Mouse (Mus musculus): ENCODE results near the gene Stx1a.
"Not testable (repeated sequence)": the region's sequence is repeated elsewhere in the genome, so short reads cannot be mapped to it uniquely, and the experiment has no call there.

Stx1a gene

DNA sequence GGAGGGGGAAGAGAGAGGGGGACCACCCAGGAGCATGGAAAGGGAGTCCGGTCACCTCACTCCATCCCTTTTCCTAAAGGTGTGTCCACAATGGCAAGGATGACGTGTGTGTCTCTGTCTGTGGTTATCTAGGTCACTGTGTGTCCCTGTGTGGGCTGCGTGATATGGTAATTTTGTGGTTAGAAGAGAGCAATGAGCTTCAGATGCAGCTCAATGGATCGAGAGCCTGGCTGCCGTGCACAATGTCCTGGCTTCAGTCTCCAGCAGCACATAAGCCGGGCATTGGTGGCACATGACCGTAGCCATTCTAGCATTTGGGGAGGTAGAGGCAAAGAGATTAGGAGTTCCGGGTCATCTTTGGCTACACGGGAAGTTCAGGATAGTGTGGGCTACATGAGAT, 16.3 kb downstream of the Stx1a start:
- no peak for DNase-seq (ENCODE audit: low read depth, low spot score)

DNA sequence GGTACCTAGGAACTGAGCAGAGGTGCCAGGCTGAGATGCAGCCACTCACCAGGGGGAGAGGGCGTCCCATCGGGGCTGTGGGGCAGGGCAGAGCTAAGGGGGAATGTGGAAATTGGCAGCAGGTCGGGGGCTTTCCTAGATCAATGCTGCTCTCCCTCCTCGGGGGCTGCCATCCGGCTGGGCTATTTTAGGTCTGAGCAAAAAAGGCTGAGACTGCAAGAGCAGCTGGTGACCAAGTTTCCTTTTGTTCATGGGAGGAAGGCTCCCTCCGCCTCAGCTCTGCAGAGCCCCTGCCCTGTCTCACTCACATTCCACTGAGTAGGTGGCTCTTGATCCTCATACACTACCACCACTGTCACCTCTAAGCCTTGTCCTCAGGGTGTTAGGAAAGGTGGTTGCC, 16.8 kb downstream of the Stx1a start:
- no peak for DNase-seq (ENCODE audit: low read depth, low spot score)

DNA sequence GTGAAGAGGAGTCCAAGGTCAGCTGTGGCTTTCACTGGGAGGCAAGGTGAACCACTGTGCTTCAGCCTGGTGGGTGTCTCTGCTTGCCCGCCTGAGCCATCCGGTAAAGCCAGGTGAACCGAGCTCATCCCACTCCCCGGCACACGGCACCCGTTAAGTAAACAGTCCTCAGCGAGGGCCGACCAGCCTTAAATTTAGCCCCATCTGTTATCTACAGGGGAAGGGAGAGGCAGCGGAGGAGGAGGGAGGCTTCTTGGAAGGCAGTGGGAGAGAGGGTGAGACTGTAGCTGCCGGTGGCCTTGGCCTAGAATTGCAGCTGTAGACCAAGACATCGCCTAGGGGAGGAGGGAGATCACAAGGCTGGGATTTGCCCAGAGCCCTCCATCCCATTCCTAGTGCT, 17.5 kb downstream of the Stx1a start:
- no peak for DNase-seq (ENCODE audit: low read depth, low spot score)

DNA sequence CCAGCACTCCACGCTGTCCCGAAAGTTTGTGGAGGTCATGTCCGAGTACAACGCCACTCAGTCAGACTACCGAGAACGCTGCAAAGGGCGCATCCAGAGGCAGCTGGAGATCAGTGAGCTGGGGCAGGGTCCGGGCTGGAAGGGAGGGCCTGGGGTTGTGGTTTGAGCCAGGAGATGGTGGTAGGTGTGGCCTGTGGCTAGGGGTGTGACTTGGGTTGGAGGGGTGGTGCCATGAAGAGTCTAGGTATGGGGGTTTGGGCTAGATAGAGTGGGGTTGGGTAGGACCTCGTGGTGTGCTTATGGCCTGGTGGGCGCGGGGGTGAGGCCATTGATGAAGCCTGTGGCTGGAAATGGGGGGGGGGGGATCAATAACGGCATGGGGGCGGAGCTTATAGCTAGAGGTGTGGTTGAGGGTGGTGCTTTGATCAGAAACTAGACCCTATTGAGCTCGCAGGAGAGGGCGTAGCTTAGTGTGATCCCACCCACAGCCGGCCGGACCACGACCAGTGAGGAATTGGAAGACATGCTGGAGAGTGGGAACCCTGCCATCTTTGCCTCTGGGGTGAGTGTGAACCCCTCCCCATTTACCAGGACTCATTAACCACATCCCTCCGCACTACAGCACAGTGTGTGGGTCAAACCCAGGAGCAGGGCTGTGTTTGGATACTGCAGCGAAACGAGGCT, 19.0 kb downstream of the Stx1a start:
- DNase-seq (ENCODE audit: low read depth, low spot score): no peak

DNA sequence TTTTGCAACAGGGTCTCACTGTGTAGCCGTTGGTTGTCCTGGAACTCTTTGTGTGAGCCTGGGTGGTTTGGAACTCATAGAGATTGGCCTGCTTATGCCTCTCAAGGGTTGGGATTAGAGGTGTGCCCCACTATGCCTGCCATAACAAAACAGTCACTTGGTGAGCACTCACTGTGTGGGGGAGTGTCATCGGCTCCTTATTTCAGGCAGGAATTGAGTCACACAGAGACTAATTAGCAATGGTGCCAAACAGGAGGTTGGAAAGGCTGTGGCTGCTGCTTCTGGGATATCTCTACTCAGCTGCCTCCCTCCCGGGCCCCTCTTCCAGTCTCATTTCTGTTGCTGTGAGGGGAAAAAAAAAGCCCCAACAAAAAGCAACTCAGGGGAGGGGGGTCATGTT, 21.3 kb downstream of the Stx1a start:
- no peak for DNase-seq (ENCODE audit: low read depth, low spot score)

DNA sequence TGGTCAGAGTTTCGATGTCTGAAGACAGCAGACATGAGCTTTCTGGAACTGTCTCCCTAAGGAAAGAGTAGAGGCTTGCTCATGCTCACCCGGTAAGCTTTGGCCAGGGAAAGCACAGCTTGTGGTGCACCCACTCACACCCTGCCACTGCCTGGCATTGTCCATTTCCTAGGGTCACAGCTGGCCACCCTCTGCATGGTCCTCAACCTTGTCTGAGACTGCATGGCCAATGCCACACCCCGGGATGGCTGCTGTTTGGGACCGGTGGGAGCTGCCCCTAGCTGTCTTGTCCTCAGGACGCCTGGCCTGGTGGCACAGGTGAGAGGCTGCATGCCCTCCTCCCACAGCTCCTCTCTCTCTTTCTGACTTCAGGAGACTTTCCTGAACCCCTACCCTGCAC, 25.3 kb downstream of the Stx1a start:
- DNase-seq (ENCODE audit: low read depth, low spot score): no peak

DNA sequence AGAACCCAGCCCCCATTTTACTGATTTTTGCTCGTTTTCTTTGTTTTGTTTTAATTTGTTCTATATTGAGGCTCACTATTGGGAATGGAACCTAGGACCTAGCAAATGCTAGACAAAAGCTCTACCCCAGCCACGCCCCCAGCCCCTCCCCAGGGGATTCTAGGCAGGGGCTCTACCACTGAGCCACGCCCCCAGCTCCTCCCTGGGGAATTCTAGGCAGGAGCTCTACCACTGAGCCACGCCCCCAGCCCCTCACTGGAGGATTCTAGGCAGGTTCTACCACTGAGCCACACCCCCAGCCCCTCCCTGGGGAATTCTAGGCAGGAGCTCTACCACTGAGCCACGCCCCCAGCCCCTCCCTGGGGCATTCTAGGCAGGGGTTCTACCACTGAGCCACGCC, 26.0 kb downstream of the Stx1a start:
- DNase-seq (ENCODE audit: low read depth, low spot score): not testable (repeated sequence)

DNA sequence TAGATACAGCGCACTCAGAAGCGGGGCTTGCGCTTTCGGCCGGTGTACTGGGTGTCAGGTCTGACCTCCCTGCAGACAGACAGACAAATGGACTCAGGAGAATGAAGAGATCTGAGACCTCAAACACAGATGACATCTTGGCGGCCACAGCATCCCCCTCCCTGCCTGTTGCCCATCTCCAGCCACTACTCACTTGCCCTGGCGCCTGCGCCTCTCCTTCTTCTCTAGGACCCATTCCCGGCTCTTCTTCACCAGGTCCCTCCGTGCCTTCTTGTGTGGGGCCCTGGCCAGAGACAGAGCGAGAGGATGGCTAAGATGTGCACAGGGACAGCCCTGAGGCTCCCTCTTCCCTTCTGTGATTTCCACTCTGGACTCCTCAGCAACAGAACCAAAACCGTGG, 30.1 kb downstream of the Stx1a start:
- DNase-seq (ENCODE audit: low read depth, low spot score): no peak

DNA sequence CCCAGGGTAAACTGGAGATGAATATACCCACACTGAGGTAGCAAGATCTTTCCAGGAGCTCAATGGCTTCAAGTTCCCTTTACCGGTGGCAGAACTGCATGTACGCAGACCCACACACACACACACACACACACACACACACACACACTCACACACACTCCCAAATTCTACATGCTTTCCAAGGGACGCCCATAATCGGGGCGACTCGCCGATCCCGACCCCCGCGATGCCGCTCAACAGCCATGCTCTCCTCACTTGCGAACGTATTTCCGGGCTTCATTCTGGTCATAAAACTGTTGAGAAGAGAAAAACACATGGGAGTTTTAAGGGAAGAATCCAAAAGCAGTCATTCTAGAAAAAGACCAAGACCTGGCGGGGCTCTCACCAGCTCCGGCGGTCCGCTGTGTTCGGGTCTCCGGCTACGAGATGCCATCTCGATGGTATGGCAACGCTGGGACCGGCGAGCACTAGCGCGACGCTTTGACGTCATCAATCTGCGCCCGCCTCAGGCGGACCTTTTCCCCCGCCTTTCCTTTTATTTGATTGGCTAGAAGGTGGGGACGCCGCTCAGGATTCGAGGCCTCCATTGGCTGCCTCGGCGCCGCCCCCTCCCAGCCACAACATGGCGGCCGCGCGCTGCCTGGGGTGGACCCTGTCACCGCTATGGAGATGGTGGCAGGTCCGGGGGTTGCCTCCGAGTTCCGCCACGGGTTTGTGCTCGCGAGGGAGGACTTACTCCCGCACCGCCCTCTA, 40.5 kb downstream of the Stx1a start, which contains the start of gene Dnajc30:
Gene Dnajc30 (plus strand): TSS at position 574 of the 753 bp plus-strand sequence.
- DNase-seq (ENCODE audit: low read depth, low spot score): peak; percentile 95

DNA sequence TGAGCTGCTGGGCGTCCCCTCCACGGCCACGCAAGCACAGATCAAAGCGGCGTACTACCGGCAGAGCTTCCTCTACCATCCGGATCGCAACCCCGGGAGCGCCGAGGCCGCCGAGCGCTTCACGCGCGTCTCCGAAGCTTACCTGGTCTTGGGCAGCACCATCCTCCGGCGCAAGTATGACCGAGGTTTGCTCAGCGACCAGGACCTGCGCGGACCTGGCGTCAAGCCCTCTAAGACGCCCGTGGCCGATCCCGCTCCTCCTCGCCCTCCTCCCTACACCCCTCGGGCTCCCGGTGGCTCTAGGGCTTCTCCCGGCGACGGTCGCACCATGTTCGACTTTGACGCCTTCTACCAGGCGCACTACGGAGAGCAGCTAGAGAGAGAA, 41.1 kb downstream of the Stx1a start:
- no peak for DNase-seq (ENCODE audit: low read depth, low spot score)

DNA sequence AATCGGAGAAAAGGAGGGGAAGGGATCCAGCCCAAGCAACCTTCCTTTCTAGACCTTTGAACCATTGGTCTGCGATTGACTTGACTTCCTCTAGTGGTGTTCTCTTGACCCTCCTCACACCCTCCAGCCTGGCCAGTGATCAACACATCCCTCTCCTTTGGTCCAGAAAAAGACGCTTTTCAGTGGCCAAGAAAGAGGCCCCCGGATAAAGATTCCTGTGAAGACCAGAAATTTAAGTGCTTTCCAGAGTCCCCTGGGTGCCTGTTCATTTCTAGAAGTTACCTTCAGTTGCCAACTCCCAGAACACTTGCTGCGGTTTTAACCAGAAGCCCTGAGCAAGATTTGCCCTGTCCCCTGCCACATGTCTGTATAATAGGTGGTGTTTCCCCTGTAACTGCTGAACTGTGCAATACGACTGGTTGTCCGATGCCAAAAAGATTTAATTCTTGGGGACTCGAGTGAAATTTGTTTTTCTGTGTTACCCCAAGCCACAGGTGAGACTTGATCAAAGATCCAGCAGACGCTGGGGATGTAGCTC, 41.7 kb downstream of the Stx1a start, which contains the start of gene Bud23:
Gene Bud23 (minus strand): TSS at position 51 of the 538 bp plus-strand sequence.
- not testable (repeated sequence) for DNase-seq (ENCODE audit: low read depth, low spot score)

DNA sequence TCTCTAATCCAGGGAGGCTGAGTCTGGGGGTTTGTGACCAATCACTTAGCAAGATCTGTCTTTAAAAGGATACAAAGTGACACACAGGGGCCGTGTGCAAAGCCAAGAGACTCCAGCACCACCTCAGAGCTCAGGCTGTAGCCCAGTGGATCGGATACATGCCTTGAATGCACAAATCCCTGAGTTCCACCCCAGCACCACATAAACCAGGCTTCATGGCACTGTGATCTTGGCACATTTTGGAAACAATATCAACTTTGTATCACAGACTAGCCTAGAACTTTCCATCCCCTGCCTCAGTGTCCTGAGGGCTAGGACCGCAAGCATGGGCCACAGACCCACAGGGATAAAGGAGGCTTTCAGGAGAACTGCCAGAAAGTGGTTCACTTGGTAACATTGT, 42.7 kb downstream of the Stx1a start:
- no peak for DNase-seq (ENCODE audit: low read depth, low spot score)

DNA sequence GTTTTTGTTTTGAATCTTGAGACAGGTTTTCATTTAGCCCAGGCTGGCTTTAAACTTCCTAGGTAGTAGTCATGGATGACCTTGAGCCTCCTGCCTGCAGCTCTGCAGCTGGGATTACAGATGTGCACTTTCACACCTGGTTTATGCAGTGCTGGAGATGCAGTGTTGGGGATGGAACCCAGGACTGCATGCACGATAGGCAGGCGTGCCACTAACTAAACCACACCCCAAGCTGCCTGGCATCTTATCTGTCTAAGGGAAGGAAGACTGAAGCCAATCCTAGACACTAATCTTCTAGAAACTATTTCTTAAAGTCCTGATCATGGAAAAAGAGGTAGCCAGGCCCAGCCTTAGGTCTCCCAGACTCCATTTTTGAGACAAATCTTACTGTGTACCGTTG, 47.2 kb downstream of the Stx1a start:
- DNase-seq (ENCODE audit: low read depth, low spot score): no peak

DNA sequence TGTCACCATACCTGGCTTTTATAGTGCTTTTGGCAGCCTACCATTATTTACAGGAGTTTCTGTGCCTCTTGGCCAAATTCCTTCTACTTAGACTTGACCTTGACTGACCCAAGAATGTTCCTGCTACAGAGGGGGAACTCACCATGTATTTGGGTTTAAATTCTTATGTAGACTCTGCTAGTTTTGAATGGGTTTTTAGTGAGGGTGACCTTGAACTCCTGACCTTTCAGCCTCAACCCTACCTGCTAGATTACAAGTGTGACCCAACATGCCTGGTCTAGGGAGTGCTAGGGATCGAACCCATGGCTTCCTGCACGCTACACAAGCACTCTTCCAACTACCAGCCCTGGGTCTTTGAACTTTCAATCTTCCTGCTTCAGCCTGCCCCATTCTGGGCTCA, 48.8 kb downstream of the Stx1a start:
- DNase-seq (ENCODE audit: low read depth, low spot score): no peak

DNA sequence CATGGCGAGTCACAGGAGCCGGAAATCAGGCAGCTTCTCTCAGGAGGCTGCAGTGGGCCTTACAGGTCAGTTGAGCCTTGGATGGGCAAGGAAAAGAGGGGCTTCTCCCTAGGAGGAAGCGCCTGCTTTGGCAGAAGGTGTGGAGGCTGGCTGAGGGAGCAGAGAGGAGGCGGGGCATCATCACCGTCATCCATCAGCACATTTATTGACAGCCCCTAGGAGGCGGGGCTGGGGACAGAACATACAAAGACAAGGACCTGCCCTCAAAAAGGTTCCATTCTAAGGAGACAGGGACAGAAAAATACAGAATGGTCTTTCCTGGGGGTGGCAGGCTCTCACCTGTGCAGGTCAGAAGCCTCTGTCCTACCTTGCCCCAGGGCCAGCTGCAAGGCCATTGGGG, 49.4 kb downstream of the Stx1a start:
- DNase-seq (ENCODE audit: low read depth, low spot score): no peak

DNA sequence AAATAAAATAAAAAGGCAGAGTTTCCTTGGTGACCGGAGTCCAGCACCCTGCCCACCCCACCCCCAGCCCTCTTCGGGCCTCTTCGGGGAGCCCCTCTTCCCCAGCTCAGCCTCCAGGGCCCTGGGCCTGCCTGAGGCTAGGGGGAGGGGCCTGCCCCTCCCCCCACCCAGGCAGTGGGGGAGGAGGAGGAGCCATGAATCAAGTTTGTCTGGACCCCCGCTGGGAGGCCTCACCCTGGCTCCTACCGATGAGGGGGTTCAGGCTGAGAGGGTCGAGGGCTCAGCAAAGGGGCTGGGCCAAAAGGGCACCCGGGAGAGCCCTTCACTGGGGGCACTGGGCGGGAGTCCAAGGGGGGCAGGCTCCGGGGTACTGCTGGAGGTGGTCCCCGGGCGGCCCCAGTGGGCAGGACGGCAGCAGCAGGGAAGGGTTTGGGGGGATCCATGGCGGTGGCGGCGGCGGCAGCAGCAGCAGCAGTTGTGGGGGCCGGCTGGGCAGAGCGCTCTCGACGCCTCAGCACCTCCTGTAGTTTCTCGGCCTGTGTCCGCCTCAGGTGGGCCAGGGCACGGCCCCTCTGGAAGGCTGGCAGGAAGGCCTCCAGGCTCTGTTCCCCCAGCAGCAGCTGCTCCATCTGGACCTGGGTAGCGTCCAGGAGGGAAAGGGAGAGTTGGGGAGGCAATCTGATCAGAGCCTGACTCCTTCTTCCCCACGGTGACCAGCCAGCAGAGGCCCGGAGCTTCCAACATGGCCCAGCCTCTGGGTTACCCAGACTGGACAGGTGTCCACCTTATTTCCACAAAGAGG, 50.3 kb downstream of the Stx1a start:
- DNase-seq (ENCODE audit: low read depth, low spot score): no peak

DNA sequence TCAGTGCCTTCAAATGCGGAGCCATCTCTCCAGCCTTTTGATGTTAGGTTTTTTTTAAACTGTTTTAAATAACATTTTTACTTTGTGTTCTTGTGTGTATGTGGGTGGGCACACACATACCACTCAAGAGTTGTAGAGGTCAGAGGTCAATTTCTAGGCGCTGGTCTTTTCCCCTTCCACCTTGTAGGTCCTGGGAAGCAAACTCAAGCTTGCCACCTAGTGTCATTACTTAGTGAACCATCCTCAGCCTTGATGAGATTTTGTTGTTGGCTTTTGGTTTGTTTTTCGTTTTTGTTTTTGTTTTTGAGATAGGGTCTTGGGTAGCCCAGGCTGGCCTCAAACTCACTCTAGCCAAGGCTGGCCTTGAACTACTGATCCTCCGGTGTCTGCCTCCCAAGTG, 52.4 kb downstream of the Stx1a start:
- DNase-seq (ENCODE audit: low read depth, low spot score): no peak

DNA sequence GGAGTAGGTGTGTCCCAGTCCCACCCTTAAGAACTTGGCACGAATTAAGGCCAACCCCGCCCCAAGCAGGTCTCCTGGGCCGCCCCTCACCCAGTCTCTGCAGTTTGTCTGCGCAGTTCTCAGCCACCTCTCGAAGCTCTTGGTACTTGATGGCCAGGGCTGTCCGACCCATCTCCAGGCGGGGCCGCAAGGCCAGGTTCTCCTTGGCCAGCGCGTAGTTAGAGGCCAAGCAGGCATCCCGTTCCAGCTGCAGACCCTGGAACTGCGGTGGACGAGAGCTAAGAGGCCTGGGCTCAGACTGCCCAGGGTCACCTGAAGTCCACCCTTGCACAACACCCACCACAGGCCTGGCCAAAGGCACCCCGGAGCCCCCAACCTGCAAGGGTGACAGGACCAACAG, 53.1 kb downstream of the Stx1a start:
- DNase-seq (ENCODE audit: low read depth, low spot score): no peak

DNA sequence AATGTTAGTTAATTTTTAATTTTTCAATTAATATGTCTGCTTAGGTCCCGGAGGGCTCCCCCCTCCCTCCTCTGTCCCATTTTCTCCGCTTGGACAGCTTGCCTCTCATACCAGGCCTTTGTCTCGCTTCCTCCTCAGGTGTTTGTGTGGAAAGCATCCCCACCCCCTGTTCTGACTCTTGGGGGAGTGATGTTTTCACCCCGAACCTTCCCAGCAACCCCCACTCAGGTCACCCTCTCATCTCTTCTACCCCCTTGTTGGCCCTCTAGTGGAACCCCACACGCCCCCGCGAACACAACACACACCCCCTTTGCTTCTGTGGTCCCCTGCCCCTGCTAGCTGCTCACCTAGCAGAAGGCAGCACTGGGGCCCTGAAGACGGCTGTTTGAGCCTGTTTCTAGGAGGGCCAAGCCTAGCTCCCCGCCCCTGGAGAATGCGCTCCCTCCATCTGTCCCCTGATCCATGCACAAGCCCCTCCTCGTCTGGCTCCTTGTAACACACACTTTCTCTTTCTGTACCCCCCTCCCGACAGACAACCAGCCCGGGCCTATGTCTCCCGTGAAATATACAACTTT, 53.7 kb downstream of the Stx1a start:
- DNase-seq (ENCODE audit: low read depth, low spot score): no peak

DNA sequence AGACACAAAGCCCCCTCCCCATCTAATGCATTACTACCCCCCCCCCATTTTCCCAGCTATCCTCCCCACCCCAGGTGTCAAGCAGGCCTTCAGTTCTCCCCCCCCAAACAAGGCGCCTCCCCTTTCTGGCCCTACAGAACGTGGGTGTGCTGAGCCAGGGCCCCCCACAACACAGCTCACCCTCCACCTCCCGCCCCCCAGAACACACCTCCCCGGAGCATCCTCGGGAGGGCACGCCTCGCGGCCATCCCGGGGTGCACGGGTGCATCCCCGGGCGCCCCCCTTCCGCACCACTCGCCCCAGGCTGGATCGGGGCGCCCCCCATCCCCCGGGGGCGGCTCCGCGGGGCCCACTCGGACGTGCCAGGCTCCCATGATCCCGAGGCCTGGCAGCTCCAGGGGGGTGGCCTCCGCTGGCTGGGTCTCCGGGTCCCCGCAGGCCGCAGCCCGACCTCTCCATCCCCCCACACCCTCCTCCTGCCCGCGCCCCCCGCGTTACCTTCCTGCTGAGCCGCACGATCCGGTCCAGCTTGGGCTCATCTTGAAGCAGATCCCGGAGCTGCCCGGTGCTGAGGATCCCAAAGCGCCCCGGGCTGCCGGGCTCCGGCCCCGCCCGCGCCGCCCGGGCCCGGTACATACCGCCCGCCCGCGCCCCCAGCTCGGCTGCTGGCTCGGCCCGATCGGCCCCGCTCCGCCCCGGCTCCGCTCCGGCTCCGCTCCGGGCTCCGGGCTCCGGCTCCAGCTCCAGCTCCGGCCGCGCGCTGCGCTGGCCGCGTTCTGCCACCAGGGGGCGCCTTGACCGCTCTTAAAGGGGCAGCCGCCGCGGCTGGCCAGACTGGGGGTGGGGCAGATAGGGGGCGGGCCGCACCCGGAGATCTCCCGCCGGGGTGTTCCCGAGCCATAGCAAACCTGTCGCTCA, 54.5 kb downstream of the Stx1a start, which contains the start of gene Vps37d:
Gene Vps37d (minus strand): TSS at position 703 of the 918 bp plus-strand sequence.
- DNase-seq (ENCODE audit: low read depth, low spot score): peak; percentile 89

DNA sequence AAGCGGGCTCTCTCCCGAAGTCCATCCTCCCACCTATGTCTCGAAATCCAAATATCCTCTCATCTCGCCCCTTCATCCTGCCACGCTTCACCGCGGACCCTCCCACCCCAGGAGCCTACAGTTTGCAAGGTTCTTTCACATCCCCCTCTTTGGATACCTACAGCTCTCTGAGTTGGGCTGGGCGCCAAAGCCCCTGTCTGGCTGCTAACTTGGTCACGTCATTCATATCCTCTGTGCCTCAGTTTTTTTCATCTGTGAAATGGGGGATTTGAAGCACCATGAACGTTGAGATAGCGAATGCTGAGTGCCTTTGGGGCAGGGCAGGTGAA, 55.2 kb downstream of the Stx1a start:
- no peak for DNase-seq (ENCODE audit: low read depth, low spot score)

All from embryo, embryonic 11.5 days (tissue).